Mouse (Mus musculus) ES-Bruce4 (cell line): Measurements from ENCODE around the gene Pofut1.

Experiments
- CTCF ChIP-seq: IDR thresholded peaks from one replicate; pipeline ENCODE4 v1.8.1; 2011; ENCODE audit warnings: low read depth, low read length
- POLR2A ChIP-seq: IDR thresholded peaks from one replicate; pipeline ENCODE4 v1.8.1; 2011; ENCODE audit warnings: low read length; ENCODE audit not compliant: insufficient read depth

DNA sequence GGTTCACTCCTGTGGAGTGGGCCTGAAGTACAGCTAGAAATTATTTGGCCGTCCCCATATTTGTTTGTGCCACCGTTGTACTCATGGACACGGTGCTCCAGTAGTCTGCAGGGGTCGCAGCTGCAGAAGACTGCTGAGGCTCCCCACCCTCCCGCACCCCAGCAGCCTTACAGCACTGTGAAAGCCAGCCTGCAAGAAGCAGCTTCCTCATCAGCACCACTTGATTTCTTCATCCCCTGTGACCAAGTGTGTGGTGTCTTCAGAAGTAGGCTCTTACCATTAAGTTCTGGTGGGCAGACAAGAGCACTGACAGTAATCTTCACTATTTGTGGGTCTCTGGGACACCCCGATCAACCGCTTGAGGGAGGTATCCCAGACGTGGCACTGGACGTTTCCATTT, 71.6 kb downstream of the Pofut1 start:
- TF ChIP-seq POLR2A, result no peak
- no peak for TF ChIP-seq CTCF
